Mouse (Mus musculus) midbrain, embryonic 10.5 days (tissue): Measurements from ENCODE around the gene Slc4a7. TPM values are rescaled to one million over a fixed set of nuclear protein-coding genes. Genes with fewer than 3 reads are reported as not detected.

Experiments
- DNase-seq: peaks from one replicate; pipeline ENCODE4 v3.0.0-alpha.2; 2017; ENCODE audit warnings: low spot score
- H3K27ac ChIP-seq: fragments of 300-500 bp; sonication (generic); replicated peaks from 2 replicates; pipeline ENCODE4 v1.5.1; 2016; ENCODE audit warnings: mild to moderate bottlenecking
- H3K27me3 ChIP-seq: fragments of 300-500 bp; sonication (generic); 2 replicates; pipeline ENCODE4 v1.6.1; 2016; ENCODE audit warnings: low read depth, mild to moderate bottlenecking; ENCODE audit not compliant: poor library complexity, severe bottlenecking
- H3K36me3 ChIP-seq: fragments of 300-500 bp; sonication (generic); 2 replicates; pipeline ENCODE4 v1.6.1; 2016; ENCODE audit warnings: mild to moderate bottlenecking, moderate library complexity
- H3K4me1 ChIP-seq: fragments of 300-500 bp; sonication (generic); 2 replicates; pipeline ENCODE4 v1.6.1; 2016
- H3K4me3 ChIP-seq: fragments of 300-500 bp; sonication (generic); 2 replicates; pipeline ENCODE4 v1.5.1; 2016; ENCODE audit warnings: mild to moderate bottlenecking, moderate library complexity
- H3K9me3 ChIP-seq: fragments of 300-500 bp; sonication (generic); replicated peaks from 2 replicates; pipeline ENCODE4 v1.6.1; 2016; ENCODE audit warnings: mild to moderate bottlenecking
- WGBS: fragments of 180-500 bp; shearing (Covaris S2); methylation state at CpG from one replicate; pipeline ENCODE4 v1.1.7; 2016; 5-methylcytosine and 5-hydroxymethylcytosine counted together
- polyA plus RNA-seq: library from polyadenylated mRNA; unstranded; fragments of >200 nt; fragmentation: Nextera tagmentation; extraction: Ambion mirVana; gene quantifications from 2 replicates; pipeline ENCODE4 v1.2.1, GENCODE M21; 2016

Gene Slc4a7
- polyA plus RNA-seq, 1 experiment from 2014 or later, result 32.1 TPM

DNA sequence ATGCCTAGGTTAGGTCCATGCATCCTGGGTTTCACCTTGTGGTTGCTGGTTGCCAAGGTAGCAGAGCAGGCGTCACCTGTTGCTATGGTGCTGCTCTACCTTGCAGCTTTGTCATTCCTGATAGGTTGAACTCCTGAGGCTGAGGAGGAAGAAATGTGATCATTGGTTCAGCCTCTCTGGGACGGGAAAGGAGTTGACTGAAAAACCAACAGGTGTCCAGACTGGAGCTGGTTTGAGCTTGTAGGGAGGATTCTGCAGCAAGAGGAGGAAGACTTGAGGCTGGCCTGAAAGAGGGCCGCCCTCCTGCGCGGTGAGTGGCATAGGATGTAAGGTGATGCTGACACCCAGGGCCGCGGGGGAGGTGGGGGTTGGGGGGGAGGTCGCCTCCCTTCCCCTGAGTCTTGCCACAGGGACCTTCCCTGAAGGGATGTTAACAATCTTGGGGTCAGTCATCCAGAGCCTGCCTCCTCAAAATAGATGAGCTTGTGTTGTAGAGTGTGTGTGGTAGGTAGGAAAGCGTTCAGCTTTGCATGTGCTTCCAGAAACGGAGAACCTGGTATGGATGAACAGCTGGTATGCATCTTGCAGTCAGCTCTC lies 101.9 kb downstream of the Slc4a7 start:
- Histone ChIP-seq H3K27me3 (no peaks in the 10 kb centered on the region), H3K36me3 (peaks cover 17% of the 10 kb centered on the region), H3K27ac (no peak overlapping the region), H3K4me3 (no peak overlapping the region), H3K9me3 (no peaks in the 10 kb centered on the region), H3K4me1 (peaks cover 4% of the 10 kb centered on the region)
- 15% methylated on average over 10 of the region's 10 CpGs for WGBS
- DNase-seq, result peak; percentile 24

- no peak overlapping the region for H3K27ac ChIP-seq
- H3K4me3 ChIP-seq, result no peak overlapping the region
- no peak for DNase-seq
- H3K9me3 ChIP-seq, result no peaks in the 10 kb centered on the region
- H3K36me3 ChIP-seq, result peaks cover 13% of the 10 kb centered on the region
- H3K4me1 ChIP-seq, result peaks cover 4% of the 10 kb centered on the region
- WGBS, result 80% methylated on average over 5 of the region's 5 CpGs
- H3K27me3 ChIP-seq, result no peaks in the 10 kb centered on the region
Measured at GRCm38 (mm10) chr14:14804518-14805212, 102.6 kb downstream of the Slc4a7 start.

DNA sequence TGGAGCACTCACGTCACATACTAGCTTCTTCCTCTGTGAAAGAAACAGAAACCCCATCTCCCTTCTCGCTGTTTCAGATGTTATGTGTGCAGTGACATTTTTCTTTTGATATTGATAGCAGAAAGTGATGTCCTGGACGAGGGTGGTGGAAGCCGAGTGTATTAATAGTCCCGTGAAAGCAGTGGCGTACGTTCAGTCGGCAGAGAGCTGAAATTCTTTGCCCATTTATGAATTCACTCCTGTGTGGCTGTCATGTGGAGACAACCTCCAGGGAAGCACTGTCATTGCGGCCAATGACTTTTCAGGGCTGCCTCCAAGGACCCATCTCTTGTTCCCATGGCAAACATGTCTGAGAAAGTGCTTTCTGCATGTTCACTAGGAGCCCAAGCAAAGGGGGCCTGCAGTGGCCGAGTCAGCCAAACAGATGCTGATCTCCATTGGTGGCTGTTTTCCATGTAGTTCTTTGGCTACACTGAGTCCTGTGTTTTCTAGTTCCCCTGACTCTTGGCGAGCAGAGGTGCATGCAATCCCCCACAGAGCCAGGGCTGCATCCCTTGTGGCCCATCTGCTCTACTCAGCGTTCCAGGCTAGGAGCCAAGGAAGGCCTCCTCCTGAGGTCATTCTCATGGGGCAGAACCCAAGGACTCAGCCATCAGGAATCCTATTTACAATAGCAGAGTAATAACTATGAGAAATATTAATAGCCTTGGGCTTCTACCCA lies 130.6 kb downstream of the Slc4a7 start:
- Histone ChIP-seq H3K4me1 (no peaks in the 10 kb centered on the region), H3K36me3 (no peaks in the 10 kb centered on the region), H3K27ac (no peak overlapping the region), H3K27me3 (no peaks in the 10 kb centered on the region), H3K9me3 (no peaks in the 10 kb centered on the region), H3K4me3 (no peak overlapping the region)
- 87% methylated on average over 12 of the region's 12 CpGs for WGBS
- no peak for DNase-seq

DNA sequence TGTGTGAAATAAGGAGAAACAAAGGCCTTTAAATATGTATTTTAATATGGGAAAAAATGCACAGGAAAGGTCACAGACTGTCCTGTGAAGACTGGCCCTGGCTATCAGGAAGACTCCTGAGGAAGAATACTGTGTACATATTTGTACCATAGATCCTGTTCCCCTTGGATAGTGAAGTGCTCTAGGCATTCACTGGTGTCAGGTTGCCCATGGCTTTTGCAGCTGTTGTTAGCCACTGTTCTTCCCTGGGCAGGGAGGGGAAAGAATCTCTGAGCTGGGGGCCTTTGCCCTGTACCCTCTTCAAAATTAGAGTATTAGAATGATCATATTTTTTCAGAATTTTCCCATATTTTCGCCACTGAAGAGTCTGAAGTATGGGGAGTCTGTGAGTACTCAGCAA lies 131.4 kb downstream of the Slc4a7 start:
- no peak for DNase-seq
- Histone ChIP-seq H3K4me1 (no peaks in the 10 kb centered on the region), H3K27ac (no peak overlapping the region), H3K4me3 (no peak overlapping the region), H3K27me3 (no peaks in the 10 kb centered on the region), H3K36me3 (no peaks in the 10 kb centered on the region), H3K9me3 (no peaks in the 10 kb centered on the region)
- 73% methylated on average over 1 of the region's 1 CpGs for WGBS

- no peaks in the 10 kb centered on the region for H3K27me3 ChIP-seq
- no peak overlapping the region for H3K27ac ChIP-seq
- WGBS, result 83% methylated on average over 2 of the region's 2 CpGs
- H3K36me3 ChIP-seq, result no peaks in the 10 kb centered on the region
- H3K4me3 ChIP-seq, result no peak overlapping the region
- DNase-seq, result no peak
- H3K9me3 ChIP-seq, result no peaks in the 10 kb centered on the region
- H3K4me1 ChIP-seq, result no peaks in the 10 kb centered on the region
Measured at GRCm38 (mm10) chr14:14834266-14834665, 132.2 kb downstream of the Slc4a7 start.

- WGBS, result 89% methylated on average over 4 of the region's 4 CpGs
- no peaks in the 10 kb centered on the region for H3K27me3 ChIP-seq
- DNase-seq, result no peak
- H3K36me3 ChIP-seq, result no peaks in the 10 kb centered on the region
- no peaks in the 10 kb centered on the region for H3K9me3 ChIP-seq
- no peak overlapping the region for H3K4me3 ChIP-seq
- no peak overlapping the region for H3K27ac ChIP-seq
- no peaks in the 10 kb centered on the region for H3K4me1 ChIP-seq
Measured at GRCm38 (mm10) chr14:14837627-14838026, 135.5 kb downstream of the Slc4a7 start.

- H3K27me3 ChIP-seq, result no peaks in the 10 kb centered on the region
- DNase-seq, result no peak
- 67% methylated on average over 1 of the region's 1 CpGs for WGBS
- no peak overlapping the region for H3K4me3 ChIP-seq
- H3K9me3 ChIP-seq, result no peaks in the 10 kb centered on the region
- H3K36me3 ChIP-seq, result no peaks in the 10 kb centered on the region
- no peaks in the 10 kb centered on the region for H3K4me1 ChIP-seq
- H3K27ac ChIP-seq, result no peak overlapping the region
Measured at GRCm38 (mm10) chr14:14838109-14838508, 136.0 kb downstream of the Slc4a7 start.

DNA sequence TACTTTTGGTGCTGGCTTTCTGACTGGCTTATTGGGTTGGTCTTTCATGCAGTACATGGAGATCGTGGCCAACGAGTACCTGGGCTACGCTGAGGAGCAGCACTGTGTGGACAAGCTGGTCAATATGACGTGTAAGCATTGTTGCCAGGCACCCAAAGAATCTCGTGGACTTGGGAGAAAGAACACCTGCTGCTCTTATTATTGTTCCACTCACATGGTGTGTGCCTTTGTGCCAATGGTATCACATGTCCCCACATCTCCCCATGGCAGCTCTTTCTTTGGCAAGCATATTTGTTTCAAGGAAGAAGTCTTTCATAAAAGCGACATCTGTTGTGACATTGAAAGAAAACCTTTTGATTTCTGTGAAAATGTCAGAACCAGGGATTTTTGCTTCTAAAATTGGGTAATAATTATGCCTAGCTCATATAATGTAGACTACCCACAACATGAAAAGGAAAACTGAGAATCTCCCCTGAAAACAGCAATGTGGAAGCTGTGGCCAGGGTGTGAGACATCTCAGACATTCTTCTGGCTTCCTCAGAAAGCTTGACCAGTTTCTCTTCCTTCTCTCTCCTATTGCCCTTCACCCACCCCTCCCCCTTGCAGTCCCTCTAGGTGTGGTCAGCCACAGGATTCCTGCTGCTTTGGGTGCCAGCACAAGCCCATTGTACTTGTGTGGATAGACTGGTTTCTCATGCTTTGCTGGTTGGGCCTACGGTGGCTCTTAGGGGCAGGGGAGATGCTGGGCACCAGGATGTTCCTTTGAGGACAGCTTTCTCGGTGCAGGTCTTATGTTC lies 140.9 kb downstream of the Slc4a7 start:
- H3K4me3 ChIP-seq, result no peak overlapping the region
- WGBS, result 81% methylated on average over 8 of the region's 8 CpGs
- no peaks in the 10 kb centered on the region for H3K36me3 ChIP-seq
- H3K27ac ChIP-seq, result no peak overlapping the region
- no peak for DNase-seq
- no peaks in the 10 kb centered on the region for H3K9me3 ChIP-seq
- H3K27me3 ChIP-seq, result no peaks in the 10 kb centered on the region
- no peaks in the 10 kb centered on the region for H3K4me1 ChIP-seq

Other genes starting within 250 kb of the Slc4a7 start
- not detected in 2 replicates for gene Nek10, start 101.1 kb downstream of the Slc4a7 start, polyA plus RNA-seq